Mouse (Mus musculus) cerebellum, adult 8-10 months (tissue): ENCODE measurements at regions not wholly inside any gene's neighbourhood (a gene's known extent, or its start where the extent isn't known, plus 50 kb on each side); places are given as distances from the start of the nearest gene placed in this dataset.
A peak's percentile ranks its signal among the peaks of the same experiment; 100 is the strongest.
"Not testable (repeated sequence)": the region's sequence is repeated elsewhere in the genome, so short reads cannot be mapped to it uniquely, and the experiment has no call there.

Experiments
- DNase-seq: peaks from one replicate; pipeline ENCODE4 v3.0.0; 2022

DNA sequence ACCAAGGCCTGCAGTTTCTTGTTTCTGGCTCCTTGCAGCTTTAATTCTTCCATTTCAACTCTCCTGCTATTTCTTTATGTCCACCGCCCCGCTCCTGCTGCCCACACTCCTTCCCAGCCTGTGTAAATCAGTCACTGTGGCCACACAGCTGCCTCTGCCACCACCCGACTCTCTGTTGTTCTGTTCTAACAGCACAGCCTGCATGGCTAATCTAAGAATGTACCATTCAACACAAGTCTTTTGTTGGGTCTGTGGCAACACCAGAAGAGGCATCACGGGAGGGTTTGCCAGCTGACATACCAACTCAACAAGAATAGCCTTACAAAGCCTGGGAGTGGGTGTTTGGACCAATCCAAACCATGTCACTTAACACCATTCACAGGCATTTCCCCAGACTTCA, 264.9 kb upstream of the Pum3 start:
- DNase-seq = no peak

DNA sequence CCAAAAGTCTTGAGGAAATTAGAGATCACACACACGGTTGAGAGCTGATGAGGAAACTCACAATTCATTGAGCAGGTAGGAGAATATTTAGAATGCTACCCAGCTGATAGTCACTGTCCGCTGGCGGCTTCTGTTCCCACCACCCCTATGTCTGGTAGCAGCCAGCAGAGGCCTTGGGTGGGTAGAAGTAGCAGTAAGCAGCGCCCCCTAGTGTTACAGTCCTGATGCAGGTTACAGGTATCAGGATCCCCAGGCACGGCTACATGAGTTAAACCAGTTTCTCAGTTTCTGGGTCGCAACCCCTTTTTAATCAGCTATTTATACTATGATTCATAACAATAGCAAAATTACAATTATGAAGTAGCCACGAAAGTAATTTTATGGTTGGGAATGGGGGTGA, 264.1 kb upstream of the Pum3 start:
- DNase-seq = no peak

DNA sequence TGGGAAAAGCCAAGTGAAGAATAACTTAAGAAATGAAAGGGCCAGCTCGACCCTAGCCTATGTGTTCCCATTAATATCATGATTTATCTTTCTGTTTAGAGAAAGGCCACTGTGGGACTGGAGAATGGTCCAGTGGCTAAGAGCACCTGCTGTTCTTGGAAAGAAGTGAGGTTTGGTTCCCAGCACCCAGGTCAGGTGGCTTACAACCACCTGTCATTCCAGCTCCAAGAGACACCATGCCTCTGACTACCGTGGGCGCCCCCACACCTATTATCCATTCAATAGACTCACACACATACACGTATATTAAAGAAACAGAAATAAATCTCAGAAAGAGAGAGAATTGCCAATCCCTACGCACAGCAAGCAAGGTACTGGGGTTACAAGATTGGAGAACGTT, 263.3 kb upstream of the Pum3 start:
- no peak for DNase-seq

DNA sequence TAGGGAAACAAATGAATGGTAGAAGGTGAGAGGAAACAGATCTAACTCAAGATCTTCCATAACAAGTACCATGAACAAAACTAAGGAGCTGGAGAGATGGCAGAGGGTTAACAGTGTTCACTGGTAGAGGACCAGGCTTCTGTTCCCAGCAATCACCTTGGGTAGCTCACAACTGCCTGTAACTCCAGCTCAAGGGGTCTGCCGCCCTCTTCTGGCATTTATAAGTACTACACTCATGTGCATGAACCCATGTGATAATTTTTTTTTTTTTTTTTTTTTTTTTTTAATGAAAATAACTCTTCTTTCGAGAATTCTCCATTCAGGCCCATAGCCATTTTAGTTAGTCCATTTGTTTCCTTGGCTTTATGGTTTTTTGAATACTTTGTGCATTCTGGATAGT, 253.8 kb upstream of the Pum3 start:
- no peak for DNase-seq

DNA sequence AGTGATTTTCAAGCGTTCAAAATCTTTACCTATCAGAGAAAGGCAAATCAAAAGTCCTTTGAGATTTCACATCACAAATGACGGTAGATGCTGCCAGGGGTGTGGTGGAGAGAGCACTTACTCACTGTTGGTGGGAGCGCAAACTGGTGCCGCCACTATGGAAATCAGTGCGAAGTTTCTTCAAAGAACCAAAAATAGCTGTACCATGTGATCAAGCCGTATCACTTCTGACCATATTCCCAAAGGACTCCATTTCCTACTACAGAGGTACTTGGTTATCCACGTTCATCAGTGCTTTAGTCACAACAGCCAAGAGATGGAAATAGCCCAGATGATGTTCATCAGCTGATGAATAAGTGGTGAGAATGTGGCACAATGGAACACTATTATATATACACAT, 249.8 kb upstream of the Pum3 start:
- no peak for DNase-seq

DNA sequence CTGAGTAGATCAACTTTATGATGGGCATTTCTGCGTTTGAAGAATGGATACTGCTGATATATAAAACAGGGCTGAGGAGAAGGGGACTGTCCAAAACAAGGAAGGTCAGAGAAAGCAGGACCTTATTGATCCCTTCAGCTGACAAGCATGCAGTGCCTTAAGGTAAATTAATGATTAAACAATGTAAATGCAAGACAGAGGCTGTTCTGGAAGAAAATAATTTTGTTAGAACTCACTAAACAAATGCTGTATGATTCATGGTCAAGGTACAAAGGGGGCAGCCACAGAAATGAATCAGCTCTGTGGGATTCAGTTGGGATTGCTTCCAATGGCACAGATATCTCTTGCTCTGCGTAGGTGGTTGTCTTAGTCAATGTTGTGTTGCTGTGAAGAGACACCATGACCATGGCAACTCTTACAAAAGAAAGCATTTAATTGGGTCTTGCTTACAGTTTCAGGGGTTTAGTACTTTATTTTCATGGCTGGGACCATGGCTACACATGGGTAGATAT, 243.1 kb upstream of the Pum3 start:
- DNase-seq = no peak

DNA sequence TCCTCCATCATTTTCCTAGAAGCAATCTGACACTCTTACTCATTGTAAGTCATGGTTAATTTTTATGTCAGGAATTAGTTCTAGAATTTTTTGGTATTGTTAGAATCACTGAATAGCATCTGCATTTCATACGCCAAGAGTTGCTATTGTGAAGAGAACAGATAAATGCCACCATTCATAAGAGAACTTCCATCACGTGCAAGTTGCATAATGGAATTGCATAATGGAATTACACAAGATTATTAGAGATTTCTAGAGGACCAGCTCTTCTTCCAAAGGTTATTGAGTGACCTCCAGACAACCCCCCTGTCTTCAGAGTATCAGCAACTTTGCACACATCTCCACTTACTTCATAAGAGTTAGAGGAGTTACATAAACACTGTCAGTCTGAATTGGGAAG, 233.7 kb upstream of the Pum3 start:
- no peak for DNase-seq

DNA sequence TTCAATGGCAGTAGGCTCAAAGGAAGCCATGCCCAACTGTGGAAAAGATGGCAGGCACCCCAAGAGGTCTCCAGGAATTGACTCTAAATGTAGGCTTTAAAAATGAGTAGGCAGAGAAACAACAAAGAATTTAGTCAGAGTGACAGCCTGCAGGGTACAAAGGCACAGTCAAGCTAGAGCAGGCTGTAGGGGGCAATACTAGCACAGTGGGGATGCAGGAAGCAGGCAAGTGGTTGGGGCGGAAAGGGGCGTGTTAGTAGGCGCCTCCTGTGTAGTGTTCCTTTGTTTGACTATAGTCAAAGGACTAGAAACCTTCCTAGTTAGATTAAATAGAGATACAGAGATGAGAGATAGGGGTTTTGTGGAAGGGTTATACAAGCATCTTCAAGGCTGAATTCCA, 211.4 kb upstream of the Pum3 start:
- DNase-seq = no peak

DNA sequence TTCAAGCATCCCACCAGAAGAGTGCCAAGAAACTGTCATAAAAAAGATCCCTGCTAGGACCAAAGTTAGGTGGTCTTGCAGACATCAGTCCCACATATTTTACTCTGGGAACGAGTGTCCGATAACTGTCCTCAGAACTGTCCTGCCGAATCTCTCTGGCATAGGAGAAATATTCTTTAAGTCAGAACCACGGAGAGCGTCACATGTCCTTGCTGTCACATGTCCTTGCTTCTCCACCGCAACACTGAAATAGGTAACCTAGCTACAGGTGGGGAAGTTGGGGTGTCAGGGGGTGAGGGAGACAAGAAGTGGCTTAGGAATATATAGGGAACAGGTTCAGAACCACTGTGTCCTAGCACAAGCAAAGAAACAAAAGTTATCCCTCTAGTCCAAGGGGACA, 203.5 kb upstream of the Pum3 start:
- no peak for DNase-seq

DNA sequence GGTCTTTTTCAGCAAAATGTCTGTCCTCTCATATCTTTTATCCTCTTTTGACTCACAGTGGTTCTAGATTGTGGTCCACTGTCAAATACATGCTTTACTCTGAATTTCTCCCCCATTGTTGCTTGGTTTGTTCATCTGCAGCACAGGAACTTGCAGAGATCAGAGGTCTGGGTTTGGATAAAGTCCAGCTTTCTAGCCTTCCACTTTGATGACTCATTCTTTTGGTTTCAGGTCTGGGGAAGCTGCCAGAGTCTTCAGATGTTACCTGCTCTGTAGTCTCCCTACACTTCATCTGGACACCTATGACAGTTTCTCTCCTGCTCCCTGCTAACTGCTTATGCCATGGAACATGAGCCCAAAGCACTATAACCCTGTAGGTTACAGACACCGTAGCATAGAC, 198.0 kb upstream of the Pum3 start:
- DNase-seq = no peak

DNA sequence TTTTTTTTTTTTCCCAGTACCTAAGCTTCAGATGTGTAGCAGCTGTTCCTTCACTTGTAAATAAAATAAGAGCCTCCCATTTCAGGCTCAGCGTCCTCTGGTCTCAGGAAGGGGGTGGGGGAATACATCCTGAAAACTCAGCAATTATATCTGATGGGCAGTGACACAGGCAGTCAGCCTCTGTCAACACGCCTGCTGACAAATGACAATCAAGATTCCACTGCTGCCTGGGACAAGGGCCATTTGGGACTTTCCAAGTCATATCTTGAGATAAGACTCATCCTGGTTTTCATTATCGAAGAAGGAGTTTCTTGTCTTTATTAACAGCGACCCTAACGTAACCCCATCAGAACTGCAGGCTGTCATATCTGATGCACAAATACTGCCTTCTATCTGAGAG, 187.9 kb upstream of the Pum3 start:
- DNase-seq = no peak

DNA sequence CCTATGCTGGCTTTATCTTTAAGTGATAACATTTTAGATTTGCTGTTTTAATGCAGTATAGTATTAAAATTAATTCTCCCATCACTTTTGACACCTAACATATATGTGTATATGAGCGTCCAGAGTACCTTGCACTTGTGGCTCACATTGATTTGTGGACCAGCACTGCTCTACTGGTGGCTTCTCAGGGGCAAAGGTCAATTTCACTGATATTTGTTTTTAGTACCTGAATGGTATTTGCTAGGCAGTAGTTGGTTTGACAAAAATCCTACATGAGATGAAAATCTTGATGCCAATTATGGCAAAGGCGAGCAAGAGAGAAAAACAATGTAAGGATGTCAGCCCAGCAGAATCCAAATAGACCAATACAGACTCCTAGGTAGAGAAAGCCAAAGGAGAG, 177.3 kb upstream of the Pum3 start:
- no peak for DNase-seq

DNA sequence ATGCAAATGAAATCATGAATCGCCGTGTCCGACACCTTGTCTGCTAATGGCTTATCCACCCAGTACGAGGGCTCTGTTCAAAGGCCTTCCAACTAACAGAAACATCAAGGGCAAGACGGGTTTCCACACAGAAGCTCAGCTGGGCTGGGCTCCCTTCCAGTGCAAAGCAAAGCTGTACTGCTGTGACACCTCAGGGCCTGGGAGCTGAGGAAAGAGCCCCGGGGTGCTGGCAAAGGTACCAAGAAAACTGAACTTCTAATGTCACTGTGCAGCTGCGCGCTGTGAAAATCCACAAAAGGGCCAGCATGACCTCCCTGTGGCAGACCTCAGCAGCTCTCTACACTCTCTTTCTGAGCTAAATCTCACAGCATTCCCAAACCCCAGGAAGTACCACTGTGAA, 173.7 kb upstream of the Pum3 start:
- DNase-seq = no peak

DNA sequence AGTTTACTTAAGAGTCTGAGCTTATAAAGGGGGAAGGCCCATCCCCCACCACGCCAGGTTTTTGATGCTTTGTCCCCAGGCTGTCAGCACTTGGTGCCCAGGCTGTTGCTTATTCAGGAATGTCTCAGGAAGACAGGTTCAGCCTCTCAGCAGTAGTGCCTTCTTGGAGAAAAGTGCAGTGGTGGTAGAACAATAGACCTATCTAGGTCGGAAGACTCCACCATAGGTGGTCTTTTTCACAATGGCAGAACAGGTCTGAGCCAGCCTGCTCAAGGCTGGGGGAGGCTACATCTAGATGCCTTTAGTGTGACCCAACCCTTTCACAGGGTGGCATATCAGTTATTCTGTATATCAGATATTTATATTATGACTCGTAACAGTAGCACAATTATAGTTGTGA, 171.9 kb upstream of the Pum3 start:
- DNase-seq = no peak

DNA sequence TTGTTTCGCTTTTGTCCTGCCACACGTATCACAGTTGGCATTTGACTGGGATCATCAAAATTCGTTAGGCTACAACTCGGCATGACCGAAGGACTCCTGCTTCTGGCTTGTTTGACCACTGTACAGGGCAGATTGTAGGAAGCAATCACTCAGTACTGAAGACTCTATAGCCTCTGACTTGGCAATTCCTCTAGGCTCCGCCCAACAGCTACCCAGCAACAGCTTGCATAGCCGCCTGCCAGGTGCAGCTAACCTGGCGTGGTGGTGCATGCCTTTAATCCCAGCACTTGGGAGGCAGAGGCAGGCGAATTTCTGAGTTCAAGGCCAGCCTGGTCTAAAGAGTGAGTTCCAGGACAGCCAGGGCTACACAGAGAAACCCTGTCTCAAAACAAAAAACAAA, 170.8 kb upstream of the Pum3 start:
- DNase-seq = not testable (repeated sequence)

DNA sequence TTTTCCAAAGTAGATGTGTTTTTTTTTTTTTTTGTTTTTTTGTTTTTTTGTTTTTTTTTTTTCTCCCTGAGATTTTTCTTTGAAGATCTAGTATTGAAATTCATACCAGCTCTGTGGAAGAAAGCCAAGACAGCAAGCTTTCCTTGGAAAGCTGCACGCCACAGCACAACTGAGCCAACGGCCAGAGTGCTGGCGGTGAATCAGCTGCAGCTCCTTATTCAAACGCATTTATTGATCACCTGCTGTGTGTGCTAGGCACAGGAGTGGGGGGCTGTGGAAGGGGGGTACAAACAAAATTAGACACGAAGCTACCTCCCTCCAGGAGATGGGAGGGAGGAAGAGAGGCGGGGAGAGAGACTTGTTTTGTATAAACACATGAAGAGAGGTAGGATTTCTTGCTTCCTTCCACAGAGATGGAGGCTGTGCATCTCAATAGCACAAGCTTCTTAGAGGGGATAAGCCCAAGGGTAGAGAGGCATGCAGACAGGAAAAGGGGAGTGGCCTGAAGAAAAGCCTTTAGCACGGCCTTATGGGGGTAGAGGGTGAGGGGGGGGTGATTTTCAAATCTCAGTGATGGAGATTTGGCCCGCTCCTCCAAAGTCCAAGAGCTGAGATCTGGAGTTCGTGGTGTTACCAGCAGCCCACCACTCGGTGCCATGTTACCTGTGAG, 170.1 kb upstream of the Pum3 start:
- no peak for DNase-seq

DNA sequence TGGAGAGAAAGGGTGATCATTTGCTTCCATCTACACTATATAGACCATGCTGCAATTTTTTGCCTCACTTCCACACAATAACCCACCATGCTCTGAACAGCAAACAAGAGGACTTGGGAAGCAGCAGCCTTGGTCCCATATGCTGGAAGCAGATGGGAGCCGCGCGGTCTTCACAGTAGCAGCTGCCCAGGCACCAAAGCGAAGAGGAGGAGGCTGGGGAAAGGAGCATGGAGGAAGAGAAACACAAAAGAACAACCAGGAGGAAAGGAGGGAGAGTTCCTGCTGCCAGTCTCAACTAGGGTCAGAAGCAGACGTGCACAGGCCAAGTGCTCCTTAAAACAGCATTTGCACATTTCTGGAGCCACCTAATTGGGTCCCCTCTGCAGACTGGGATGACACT, 168.7 kb upstream of the Pum3 start:
- no peak for DNase-seq

DNA sequence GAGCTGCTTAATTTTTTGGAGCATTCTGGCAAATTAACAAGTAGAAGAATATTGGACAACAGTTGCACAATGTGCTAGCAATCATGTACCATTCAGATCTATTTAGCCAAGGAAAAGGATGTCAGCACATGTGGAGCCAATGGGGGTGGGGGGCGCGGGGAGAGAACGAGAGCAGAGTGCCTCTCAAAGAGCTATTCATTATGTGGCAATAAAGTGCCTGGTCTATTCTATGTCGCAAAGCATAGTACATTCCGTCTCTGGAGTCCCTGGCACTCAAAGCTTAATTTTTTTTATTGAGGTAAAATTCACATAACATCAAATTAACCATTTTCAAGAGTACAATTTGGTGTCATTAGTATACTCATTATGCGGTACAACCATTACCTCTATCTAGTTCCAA, 155.9 kb upstream of the Pum3 start:
- DNase-seq = no peak

DNA sequence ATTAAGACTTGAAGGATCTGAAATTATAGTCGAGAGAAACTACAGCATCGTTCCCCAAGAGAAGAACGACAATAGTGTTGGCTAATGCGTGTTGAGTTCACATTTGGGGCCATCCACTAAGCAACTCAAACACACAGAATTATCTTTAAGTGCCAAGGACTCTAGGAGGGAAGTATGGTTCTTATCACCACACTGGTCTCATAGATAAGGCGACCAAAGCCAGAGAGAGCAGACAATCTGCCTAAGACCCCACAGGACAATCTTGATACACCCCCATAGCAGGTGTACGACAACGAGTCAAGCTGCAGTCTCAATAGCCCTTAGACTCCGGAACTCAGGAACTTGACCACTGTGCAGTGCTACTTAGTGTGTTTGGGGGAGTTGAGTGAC, 152.5 kb upstream of the Pum3 start:
- DNase-seq = no peak

DNA sequence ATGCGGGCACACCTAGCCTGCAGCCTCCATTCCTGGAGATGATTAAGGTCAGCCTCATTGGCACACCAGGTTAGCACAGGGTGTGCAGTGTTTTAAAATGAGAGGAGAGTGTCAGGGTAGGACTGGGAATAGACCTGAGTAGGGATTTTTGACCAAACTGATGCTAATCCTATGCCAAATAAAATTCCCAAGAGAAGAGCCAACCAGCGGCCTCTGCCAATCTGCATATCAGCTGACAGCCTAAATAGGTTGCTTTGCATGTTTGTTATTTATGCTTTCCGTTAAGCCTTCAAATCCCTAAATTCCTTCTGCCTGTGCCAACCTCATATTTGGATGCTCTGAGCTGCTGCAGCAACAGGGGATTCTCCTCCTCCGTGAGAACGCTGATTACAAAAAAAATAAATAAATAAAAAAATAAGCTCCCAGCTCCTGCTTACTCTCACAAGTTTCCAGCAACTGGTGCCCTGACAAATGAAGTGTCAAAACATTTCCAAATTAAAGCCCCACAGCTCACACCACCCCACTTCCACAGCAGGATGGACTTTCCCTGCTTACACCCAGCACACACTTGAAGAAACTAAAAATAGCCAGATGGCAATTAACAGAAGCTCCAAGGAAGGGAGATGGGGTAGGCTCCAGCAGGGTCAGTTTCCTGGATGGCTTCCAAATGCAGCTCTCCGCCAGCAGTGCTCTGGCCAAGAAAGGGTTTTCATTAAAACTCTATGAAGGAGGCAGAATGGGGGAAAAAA, 151.9 kb upstream of the Pum3 start:
- peak; percentile 13 for DNase-seq

DNA sequence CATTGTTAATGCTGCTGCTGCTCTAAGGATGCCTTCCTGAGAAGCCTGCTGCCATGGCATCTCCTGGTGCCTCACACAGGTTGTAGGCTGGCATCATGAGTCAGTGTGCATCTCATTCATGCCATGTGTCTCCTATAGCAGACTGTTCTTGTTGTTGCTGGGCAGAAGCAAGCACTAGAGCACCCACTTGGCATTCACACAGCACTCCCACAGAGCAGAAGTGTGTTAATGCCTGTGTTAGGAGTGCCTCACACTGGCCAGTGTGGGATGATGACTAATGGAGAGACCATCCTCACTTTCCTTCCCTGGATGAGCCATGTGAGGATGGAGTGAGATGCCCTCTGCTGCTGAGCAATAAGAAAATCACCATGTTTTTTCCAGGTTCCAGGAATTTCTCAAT, 146.9 kb upstream of the Pum3 start:
- DNase-seq = no peak

DNA sequence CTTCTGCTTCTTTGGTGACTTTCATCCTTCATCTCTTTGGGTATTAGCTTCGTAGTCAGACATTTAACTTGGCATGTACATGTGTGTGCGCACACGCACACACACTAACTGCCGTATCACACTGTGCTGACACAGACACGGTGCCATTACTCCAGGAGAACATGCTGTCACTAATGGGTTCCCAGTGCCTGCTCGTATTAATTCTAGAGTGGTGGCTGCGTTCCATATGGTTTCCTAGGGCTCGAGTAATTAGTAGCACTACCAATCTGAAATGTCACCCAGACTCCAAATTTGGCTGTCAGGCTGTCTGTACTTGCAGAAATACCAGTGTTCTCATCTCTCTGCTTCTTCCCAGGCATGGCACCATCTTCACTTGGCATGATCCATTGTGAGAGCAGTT, 137.3 kb upstream of the Pum3 start:
- DNase-seq = no peak

DNA sequence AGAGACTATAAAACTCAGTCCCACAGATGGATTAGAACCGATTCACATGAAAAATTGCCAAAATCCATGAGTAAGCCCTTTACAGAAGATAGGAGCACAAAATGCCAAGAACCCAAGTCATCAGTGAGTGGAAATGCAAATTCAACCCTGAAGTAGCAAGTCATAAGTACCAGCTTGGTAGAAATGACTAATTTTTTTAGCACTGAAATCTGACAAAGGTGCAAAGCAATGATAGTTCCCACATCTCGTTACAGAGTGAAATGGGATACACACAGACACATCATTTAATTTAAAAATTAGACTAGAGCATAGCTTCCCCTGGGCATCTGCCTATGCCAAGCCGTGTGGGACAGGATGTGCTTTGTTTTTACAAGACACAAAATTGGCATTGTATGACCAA, 136.4 kb upstream of the Pum3 start:
- DNase-seq = no peak

DNA sequence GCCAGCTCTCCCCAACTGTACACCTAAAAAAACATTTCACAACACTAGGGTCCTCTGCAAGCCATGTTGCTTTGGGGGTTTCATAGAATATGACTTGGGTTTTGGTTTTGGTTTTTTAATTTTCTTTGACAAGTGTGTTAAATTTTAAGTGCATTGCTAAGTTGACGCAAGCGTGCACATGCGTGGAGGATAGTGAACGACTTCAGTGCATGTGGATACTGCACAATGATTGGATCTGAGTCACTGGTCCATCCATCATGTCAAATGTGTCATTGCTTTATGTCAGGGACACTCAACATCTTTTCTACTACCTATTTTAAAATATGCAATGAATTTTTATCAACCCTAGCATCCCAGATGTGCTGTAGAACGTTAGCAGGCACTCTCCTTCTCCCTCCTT, 134.5 kb upstream of the Pum3 start:
- DNase-seq = no peak

DNA sequence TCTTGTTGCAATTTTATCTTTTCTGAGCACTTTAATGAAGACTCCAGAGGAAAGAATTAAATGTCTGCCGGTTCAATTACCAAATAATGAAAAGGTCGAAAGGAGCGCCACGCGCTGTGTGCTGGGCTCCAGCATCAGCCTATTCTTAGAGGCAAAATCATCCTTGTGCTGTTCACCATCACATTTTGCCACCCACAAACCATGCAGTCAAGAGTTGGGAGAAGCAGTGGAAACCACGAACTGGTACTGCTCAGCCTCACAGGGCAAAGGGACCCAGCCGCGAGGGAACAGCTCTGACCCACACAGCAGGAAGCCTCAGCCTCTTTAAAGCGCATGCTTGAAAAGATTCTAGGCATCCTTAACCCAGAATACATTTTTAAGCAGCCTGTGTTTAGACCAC, 134.0 kb upstream of the Pum3 start:
- DNase-seq = no peak
